Mouse (Mus musculus) midbrain, embryonic 16.5 days (tissue): ENCODE data around the gene Cxcl2. TPM values are rescaled to one million over a fixed set of nuclear protein-coding genes. Genes with fewer than 3 reads are reported as not detected.

Source experiments
- ATAC-seq: fragments of 200-750 bp; cut with Nextera tagmentation; 2 replicates; pipeline ENCODE4 v1.8.0; 2017; ENCODE audit warnings: moderate TSS enrichment
- H3K27ac ChIP-seq: fragments of 300-500 bp; sonication (generic); 2 replicates; pipeline ENCODE4 v1.5.1; 2014; ENCODE audit warnings: mild to moderate bottlenecking, low read length, mixed read lengths
- H3K27me3 ChIP-seq: fragments of 300-500 bp; sonication (generic); 2 replicates; pipeline ENCODE4 v1.6.1; 2014; ENCODE audit warnings: low read depth, low read length, mixed read lengths; ENCODE audit not compliant: control insufficient read depth, insufficient read depth
- H3K36me3 ChIP-seq: fragments of 300-500 bp; sonication (generic); 2 replicates; pipeline ENCODE4 v1.6.1; 2014; ENCODE audit warnings: mild to moderate bottlenecking, low read length, moderate library complexity, mixed read lengths; ENCODE audit not compliant: control insufficient read depth, insufficient read depth
- H3K4me1 ChIP-seq: fragments of 300-500 bp; sonication (generic); 2 replicates; pipeline ENCODE4 v1.6.1; 2014; ENCODE audit warnings: mild to moderate bottlenecking, low read length, mixed read lengths; ENCODE audit not compliant: control insufficient read depth, insufficient read depth
- H3K4me2 ChIP-seq: fragments of 300-500 bp; sonication (generic); 2 replicates; pipeline ENCODE4 v1.6.1; 2014; ENCODE audit warnings: mild to moderate bottlenecking, low read length, mixed read lengths
- H3K4me3 ChIP-seq: fragments of 300-500 bp; sonication (generic); 2 replicates; pipeline ENCODE4 v1.5.1; 2014; ENCODE audit warnings: low read depth, mild to moderate bottlenecking, low read length, moderate library complexity, mixed read lengths
- H3K9ac ChIP-seq: fragments of 300-500 bp; sonication (generic); 2 replicates; pipeline ENCODE4 v1.6.1; 2014; ENCODE audit warnings: low read depth, low read length, mixed read lengths
- H3K9me3 ChIP-seq: fragments of 300-500 bp; sonication (generic); replicated peaks from 2 replicates; pipeline ENCODE4 v1.6.1; 2014; ENCODE audit warnings: mild to moderate bottlenecking, low read length, mixed read lengths; ENCODE audit not compliant: control insufficient read depth, poor library complexity, severe bottlenecking
- WGBS: fragments of 180-500 bp; shearing (Covaris S2); extraction: QIAGEN DNeasy Blood & Tissue Kit; methylation state at CpG from one replicate; pipeline ENCODE4 v1.1.7; 2014; 5-methylcytosine and 5-hydroxymethylcytosine counted together
- polyA plus RNA-seq: library from polyadenylated mRNA; unstranded; fragments of >200 nt; fragmentation: Nextera tagmentation; extraction: Ambion mirVana; gene quantifications from 2 replicates; pipeline ENCODE4 v1.2.1, GENCODE M21; 2015

Cxcl2 gene
- polyA plus RNA-seq, 1 experiment from 2014 or later, result 0.11 TPM

- no peak overlapping the region for H3K4me3 ChIP-seq
- no peak overlapping the region for H3K27ac ChIP-seq
- no peak overlapping the region for H3K9ac ChIP-seq
- ATAC-seq, result no peak
- no peaks in the 10 kb centered on the region for H3K27me3 ChIP-seq
- no peaks in the 10 kb centered on the region for H3K9me3 ChIP-seq
- WGBS, result 90% methylated on average over 8 of the region's 8 CpGs
- no peaks in the 10 kb centered on the region for H3K36me3 ChIP-seq
- no peak overlapping the region for H3K4me2 ChIP-seq
- H3K4me1 ChIP-seq, result no peaks in the 10 kb centered on the region
Measured at GRCm38 (mm10) chr5:90876471-90877172, 27.0 kb upstream of the Cxcl2 start.

- Histone ChIP-seq H3K27me3 (no peaks in the 10 kb centered on the region), H3K4me3 (no peak overlapping the region), H3K4me2 (no peak overlapping the region), H3K36me3 (no peaks in the 10 kb centered on the region), H3K9me3 (no peaks in the 10 kb centered on the region), H3K27ac (no peak overlapping the region), H3K4me1 (no peaks in the 10 kb centered on the region), H3K9ac (no peak overlapping the region)
- ATAC-seq, result no peak
Measured at GRCm38 (mm10) chr5:90877173-90877512, 26.5 kb upstream of the Cxcl2 start.

- H3K4me2 ChIP-seq, result no peak overlapping the region
- H3K36me3 ChIP-seq, result no peaks in the 10 kb centered on the region
- H3K4me3 ChIP-seq, result no peak overlapping the region
- no peak overlapping the region for H3K27ac ChIP-seq
- H3K27me3 ChIP-seq, result no peaks in the 10 kb centered on the region
- ATAC-seq, result no peak
- no peaks in the 10 kb centered on the region for H3K9me3 ChIP-seq
- H3K9ac ChIP-seq, result no peak overlapping the region
- H3K4me1 ChIP-seq, result no peaks in the 10 kb centered on the region
- 81% methylated on average over 3 of the region's 3 CpGs for WGBS
Measured at GRCm38 (mm10) chr5:90879307-90880014, 24.2 kb upstream of the Cxcl2 start.

- no peaks in the 10 kb centered on the region for H3K36me3 ChIP-seq
- no peak overlapping the region for H3K4me3 ChIP-seq
- ATAC-seq, result no peak
- 84% methylated on average over 7 of the region's 7 CpGs for WGBS
- H3K27me3 ChIP-seq, result no peaks in the 10 kb centered on the region
- no peak overlapping the region for H3K27ac ChIP-seq
- H3K4me2 ChIP-seq, result no peak overlapping the region
- H3K4me1 ChIP-seq, result no peaks in the 10 kb centered on the region
- H3K9me3 ChIP-seq, result no peaks in the 10 kb centered on the region
- H3K9ac ChIP-seq, result no peak overlapping the region
Measured at GRCm38 (mm10) chr5:90880335-90880850, 23.3 kb upstream of the Cxcl2 start.

GRCm38 (mm10) chr5:90881021-90881420 is 22.6 kb upstream of the Cxcl2 start:
- no peak overlapping the region for H3K4me3 ChIP-seq
- H3K4me2 ChIP-seq, result no peak overlapping the region
- no peak overlapping the region for H3K27ac ChIP-seq
- H3K9me3 ChIP-seq, result no peaks in the 10 kb centered on the region
- no peaks in the 10 kb centered on the region for H3K36me3 ChIP-seq
- 91% methylated on average over 4 of the region's 4 CpGs for WGBS
- no peak overlapping the region for H3K9ac ChIP-seq
- H3K4me1 ChIP-seq, result no peaks in the 10 kb centered on the region
- no peak for ATAC-seq
- no peaks in the 10 kb centered on the region for H3K27me3 ChIP-seq

GRCm38 (mm10) chr5:90881682-90882081 is 22.0 kb upstream of the Cxcl2 start:
- Histone ChIP-seq H3K4me3 (no peak overlapping the region), H3K4me1 (no peaks in the 10 kb centered on the region), H3K9me3 (no peaks in the 10 kb centered on the region), H3K36me3 (no peaks in the 10 kb centered on the region), H3K27me3 (no peaks in the 10 kb centered on the region), H3K4me2 (no peak overlapping the region), H3K9ac (no peak overlapping the region), H3K27ac (no peak overlapping the region)
- no peak for ATAC-seq
- WGBS, result 94% methylated on average over 5 of the region's 5 CpGs

- Histone ChIP-seq H3K27me3 (no peaks in the 10 kb centered on the region), H3K4me1 (no peaks in the 10 kb centered on the region), H3K36me3 (no peaks in the 10 kb centered on the region), H3K9ac (no peak overlapping the region), H3K4me3 (no peak overlapping the region), H3K4me2 (no peak overlapping the region), H3K9me3 (no peaks in the 10 kb centered on the region), H3K27ac (no peak overlapping the region)
- ATAC-seq, result no peak
- WGBS, result 81% methylated on average over 5 of the region's 5 CpGs
Measured at GRCm38 (mm10) chr5:90882146-90882545, 21.5 kb upstream of the Cxcl2 start.

GRCm38 (mm10) chr5:90884628-90885242 is 18.9 kb upstream of the Cxcl2 start:
- no peak overlapping the region for H3K4me3 ChIP-seq
- ATAC-seq, result no peak
- no peaks in the 10 kb centered on the region for H3K27me3 ChIP-seq
- WGBS, result 69% methylated on average over 2 of the region's 2 CpGs
- no peaks in the 10 kb centered on the region for H3K36me3 ChIP-seq
- H3K4me2 ChIP-seq, result no peak overlapping the region
- H3K27ac ChIP-seq, result no peak overlapping the region
- no peaks in the 10 kb centered on the region for H3K9me3 ChIP-seq
- H3K4me1 ChIP-seq, result no peaks in the 10 kb centered on the region
- H3K9ac ChIP-seq, result no peak overlapping the region

- WGBS, result 80% methylated on average over 5 of the region's 5 CpGs
- Histone ChIP-seq H3K9me3 (no peaks in the 10 kb centered on the region), H3K4me3 (no peak overlapping the region), H3K9ac (no peak overlapping the region), H3K4me2 (no peak overlapping the region), H3K27me3 (no peaks in the 10 kb centered on the region), H3K27ac (no peak overlapping the region), H3K4me1 (peaks cover 4% of the 10 kb centered on the region), H3K36me3 (no peaks in the 10 kb centered on the region)
- ATAC-seq, result no peak
Measured at GRCm38 (mm10) chr5:90888661-90889060, 15.0 kb upstream of the Cxcl2 start.
